Mouse (Mus musculus): ENCODE measurements around the gene Caprin2. TPM values are rescaled to one million over a fixed set of nuclear protein-coding genes. Genes with fewer than 3 reads are reported as not detected.
"Not testable (repeated sequence)": the region's sequence is repeated elsewhere in the genome, so short reads cannot be mapped to it uniquely, and the experiment has no call there.

The Caprin2 gene
- 18.1 and 20.5 TPM in 2 replicates for polyA plus RNA-seq (2016; fragmentation: Nextera tagmentation; extraction: Ambion mirVana)

GRCm38 (mm10) chr6:148895773-148896506 is at the start of gene Caprin2:
Gene Caprin2, minus strand, starts transcription at chr6:148896237.
- Histone ChIP-seq H3K36me3 (no peaks in the 10 kb centered on the region), H3K27ac (peak within 1 kb of the TSS; percentile 82), H3K4me1 (replicated peaks) (peaks cover 8% of the 10 kb centered on the region), H3K9ac (replicated peaks) (peak within 1 kb of the TSS; percentile 84), H3K9me3 (no peaks in the 10 kb centered on the region), H3K4me2 (peak within 1 kb of the TSS; percentile 82), H3K4me3 (replicated peaks) (peak within 1 kb of the TSS; percentile 68), H3K27me3 (no peaks in the 10 kb centered on the region)
- ATAC-seq (ENCODE audit: insufficient number of reproducible peaks, insufficient read depth, low FRiP score, low TSS enrichment, low read depth), result peak; percentile 97
- under 1% methylated on average over 62 of the region's 65 CpGs for WGBS

DNA sequence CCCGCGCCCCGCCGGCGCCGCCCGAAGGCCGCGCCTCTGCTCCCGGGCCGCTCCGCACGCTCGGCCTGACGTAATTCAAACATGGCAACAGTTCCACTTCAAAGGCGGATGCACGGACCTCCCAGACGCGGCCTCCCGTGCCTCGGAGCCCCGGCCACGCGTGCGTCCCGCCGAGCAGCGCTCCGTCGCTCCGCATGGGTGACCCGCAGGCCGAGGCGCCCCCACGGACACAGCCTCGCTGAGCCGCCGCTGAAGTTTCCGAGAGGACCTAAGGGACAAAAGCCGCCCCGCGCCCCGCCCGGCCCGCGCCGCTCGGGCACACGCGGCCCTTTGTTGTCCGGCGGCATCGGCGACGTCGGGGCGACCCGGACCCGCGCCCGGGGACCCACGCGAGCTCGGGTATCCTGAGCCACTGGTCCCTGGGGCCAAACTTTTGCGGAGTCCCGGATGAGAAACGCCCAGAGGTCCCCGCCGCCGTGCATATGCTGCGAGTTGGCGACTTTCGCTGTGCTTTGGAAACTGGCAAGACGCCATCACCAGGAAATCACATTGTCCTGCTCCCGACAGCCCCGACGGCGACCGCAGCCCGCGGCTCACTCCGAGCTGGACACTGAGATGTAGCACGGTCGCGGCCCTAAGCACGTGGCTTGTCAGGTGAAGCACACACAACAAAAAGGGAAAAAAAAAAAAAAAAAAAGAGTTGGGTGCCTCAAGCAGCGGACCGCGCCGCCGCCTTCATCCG is 48.9 kb upstream of the Caprin2 start:
- Histone ChIP-seq H3K27ac (peak overlapping the region; percentile 97), H3K9ac (replicated peaks) (peak overlapping the region; percentile 97), H3K4me3 (replicated peaks) (peak overlapping the region; percentile 91), H3K27me3 (no peaks in the 10 kb centered on the region), H3K4me1 (replicated peaks) (peaks cover 18% of the 10 kb centered on the region; the same call in 1 of the 2 replicates), H3K9me3 (no peaks in the 10 kb centered on the region), H3K4me2 (peak overlapping the region; percentile 60), H3K36me3 (peaks cover 7% of the 10 kb centered on the region; the same call in 1 of the 2 replicates)
- WGBS, result under 1% methylated on average over 86 of the region's 92 CpGs
- ATAC-seq (ENCODE audit: insufficient number of reproducible peaks, insufficient read depth, low FRiP score, low TSS enrichment, low read depth), result peak; percentile 39; the same call in 1 of the 2 replicates

GRCm38 (mm10) chr6:148944344-148944766 is 48.3 kb upstream of the Caprin2 start:
- peak overlapping the region; percentile 60 for H3K4me2 ChIP-seq
- no peaks in the 10 kb centered on the region for H3K9me3 ChIP-seq
- H3K9ac ChIP-seq (replicated peaks), result peak overlapping the region; percentile 97
- H3K27ac ChIP-seq, result peak overlapping the region; percentile 97
- peak overlapping the region; percentile 91 for H3K4me3 ChIP-seq (replicated peaks)
- H3K36me3 ChIP-seq, result peaks cover 10% of the 10 kb centered on the region; the same call in 1 of the 2 replicates
- ATAC-seq (ENCODE audit: insufficient number of reproducible peaks, insufficient read depth, low FRiP score, low TSS enrichment, low read depth), result peak; percentile 16; the same call in 1 of the 2 replicates
- H3K4me1 ChIP-seq (replicated peaks), result peaks cover 18% of the 10 kb centered on the region; the same call in 1 of the 2 replicates
- under 1% methylated on average over 30 of the region's 30 CpGs for WGBS
- H3K27me3 ChIP-seq, result no peaks in the 10 kb centered on the region

GRCm38 (mm10) chr6:148943695-148944094 is 47.7 kb upstream of the Caprin2 start:
- 21% methylated on average over 3 of the region's 3 CpGs for WGBS
- no peaks in the 10 kb centered on the region for H3K9me3 ChIP-seq
- peaks cover 18% of the 10 kb centered on the region; the same call in 1 of the 2 replicates for H3K4me1 ChIP-seq (replicated peaks)
- H3K4me3 ChIP-seq (replicated peaks), result peak overlapping the region; percentile 91
- ATAC-seq (ENCODE audit: insufficient number of reproducible peaks, insufficient read depth, low FRiP score, low TSS enrichment, low read depth), result no peak
- H3K4me2 ChIP-seq, result peak overlapping the region; percentile 60
- H3K9ac ChIP-seq (replicated peaks), result peak overlapping the region; percentile 97
- H3K27me3 ChIP-seq, result no peaks in the 10 kb centered on the region
- H3K36me3 ChIP-seq, result peaks cover 13% of the 10 kb centered on the region; the same call in 1 of the 2 replicates
- H3K27ac ChIP-seq, result no peak overlapping the region

GRCm38 (mm10) chr6:148942406-148942805 is 46.4 kb upstream of the Caprin2 start:
- peaks cover 13% of the 10 kb centered on the region; the same call in 1 of the 2 replicates for H3K36me3 ChIP-seq
- no peak for ATAC-seq (ENCODE audit: insufficient number of reproducible peaks, insufficient read depth, low FRiP score, low TSS enrichment, low read depth)
- H3K9ac ChIP-seq (replicated peaks), result no peak overlapping the region
- H3K27ac ChIP-seq, result no peak overlapping the region
- H3K27me3 ChIP-seq, result no peaks in the 10 kb centered on the region
- WGBS, result 67% methylated on average over 4 of the region's 4 CpGs
- H3K9me3 ChIP-seq, result no peaks in the 10 kb centered on the region
- no peak overlapping the region for H3K4me3 ChIP-seq (replicated peaks)
- H3K4me2 ChIP-seq, result no peak overlapping the region
- peaks cover 18% of the 10 kb centered on the region; the same call in 1 of the 2 replicates for H3K4me1 ChIP-seq (replicated peaks)

DNA sequence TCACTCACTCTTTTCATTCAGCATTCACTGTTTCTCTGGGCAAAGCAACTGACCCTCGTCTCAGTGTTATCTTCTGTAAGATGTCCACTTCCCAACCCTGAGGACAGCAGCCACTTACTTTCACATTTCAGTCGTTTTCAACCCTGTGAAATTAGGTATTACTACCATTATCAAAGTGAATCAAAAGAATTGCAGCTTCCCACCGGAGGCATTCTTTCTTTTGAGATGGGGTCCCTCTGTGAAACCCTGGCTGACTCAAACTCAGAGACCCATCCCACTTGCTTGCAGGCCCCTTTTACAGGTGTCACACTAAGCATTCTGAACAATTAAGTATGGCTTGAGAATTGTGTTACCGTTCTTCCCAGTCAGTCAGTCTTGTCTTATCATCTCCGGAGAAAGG is 45.8 kb upstream of the Caprin2 start:
- no peak overlapping the region for H3K4me2 ChIP-seq
- no peaks in the 10 kb centered on the region for H3K27me3 ChIP-seq
- no peak for ATAC-seq (ENCODE audit: insufficient number of reproducible peaks, insufficient read depth, low FRiP score, low TSS enrichment, low read depth)
- H3K4me1 ChIP-seq (replicated peaks), result peaks cover 13% of the 10 kb centered on the region; the same call in 1 of the 2 replicates
- no peak overlapping the region for H3K4me3 ChIP-seq (replicated peaks)
- no peak overlapping the region for H3K27ac ChIP-seq
- no peaks in the 10 kb centered on the region for H3K9me3 ChIP-seq
- 68% methylated on average over 5 of the region's 5 CpGs for WGBS
- H3K9ac ChIP-seq (replicated peaks), result no peak overlapping the region
- H3K36me3 ChIP-seq, result peaks cover 13% of the 10 kb centered on the region; the same call in 1 of the 2 replicates

- Histone ChIP-seq H3K4me1 (replicated peaks) (peaks cover 15% of the 10 kb centered on the region; the same call in 1 of the 2 replicates), H3K36me3 (peaks cover 15% of the 10 kb centered on the region; the same call in 1 of the 2 replicates)
- not testable (repeated sequence) for ATAC-seq (ENCODE audit: insufficient number of reproducible peaks, insufficient read depth, low FRiP score, low TSS enrichment, low read depth); H3K9ac ChIP-seq (replicated peaks); H3K4me3 ChIP-seq (replicated peaks); H3K27me3 ChIP-seq; H3K27ac ChIP-seq; H3K9me3 ChIP-seq; H3K4me2 ChIP-seq
- 83% methylated on average over 2 of the region's 3 CpGs for WGBS
Measured at GRCm38 (mm10) chr6:148940383-148940782, 44.3 kb upstream of the Caprin2 start.

DNA sequence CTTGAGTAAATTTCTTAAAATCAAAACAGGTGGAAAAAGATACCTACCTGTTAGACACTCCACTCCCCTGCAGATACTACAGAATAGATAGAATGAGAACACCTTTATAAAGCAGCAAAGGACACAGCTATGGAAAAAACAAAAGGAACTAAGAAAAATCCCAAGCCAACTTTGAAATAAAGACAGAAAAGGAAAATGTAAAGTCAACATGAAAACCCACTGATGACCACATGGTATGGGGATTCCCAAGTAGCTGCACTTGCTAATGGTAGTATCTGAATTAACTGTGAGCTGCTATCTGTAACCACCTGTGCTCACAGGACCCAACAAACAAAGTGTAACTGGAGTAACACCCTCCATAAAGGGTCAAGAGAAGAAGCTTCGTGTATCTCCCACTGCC is 41.7 kb upstream of the Caprin2 start:
- no peak for ATAC-seq (ENCODE audit: insufficient number of reproducible peaks, insufficient read depth, low FRiP score, low TSS enrichment, low read depth)
- 45% methylated on average over 1 of the region's 1 CpGs for WGBS
- Histone ChIP-seq H3K27ac (no peak overlapping the region), H3K4me2 (no peak overlapping the region), H3K36me3 (peaks cover 28% of the 10 kb centered on the region; the same call in 1 of the 2 replicates), H3K9ac (replicated peaks) (no peak overlapping the region), H3K4me3 (replicated peaks) (no peak overlapping the region), H3K4me1 (replicated peaks) (peaks cover 16% of the 10 kb centered on the region; the same call in 1 of the 2 replicates), H3K27me3 (no peaks in the 10 kb centered on the region), H3K9me3 (no peaks in the 10 kb centered on the region)

GRCm38 (mm10) chr6:148934961-148935590 is 39.0 kb upstream of the Caprin2 start:
- Histone ChIP-seq H3K36me3 (peaks cover 51% of the 10 kb centered on the region), H3K4me3 (replicated peaks) (no peak overlapping the region), H3K9me3 (no peaks in the 10 kb centered on the region), H3K27me3 (no peaks in the 10 kb centered on the region), H3K27ac (no peak overlapping the region), H3K9ac (replicated peaks) (no peak overlapping the region), H3K4me2 (no peak overlapping the region), H3K4me1 (replicated peaks) (peaks cover 10% of the 10 kb centered on the region; the same call in 1 of the 2 replicates)
- WGBS, result 83% methylated on average over 3 of the region's 3 CpGs
- ATAC-seq (ENCODE audit: insufficient number of reproducible peaks, insufficient read depth, low FRiP score, low TSS enrichment, low read depth), result no peak

DNA sequence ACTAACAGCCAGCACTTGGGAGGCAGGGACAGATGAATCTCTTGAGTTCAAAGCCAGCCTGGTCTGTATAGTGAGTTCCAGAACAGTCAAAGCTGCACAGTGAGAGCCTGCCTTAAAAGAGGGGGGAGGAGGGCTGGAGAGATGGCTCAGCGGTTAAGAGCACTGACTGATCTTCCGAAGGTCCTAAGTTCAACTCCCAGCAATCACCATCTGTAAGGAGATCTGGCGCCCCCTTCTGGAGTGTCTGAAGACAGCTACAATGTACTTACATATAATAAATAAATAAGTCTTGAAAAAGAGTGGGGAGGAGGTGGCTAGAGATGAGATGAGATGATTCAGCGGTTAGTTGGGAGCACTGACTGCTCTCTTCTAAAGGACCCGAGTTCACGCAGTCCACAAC is 35.2 kb upstream of the Caprin2 start:
- Histone ChIP-seq H3K27ac (no peak overlapping the region), H3K4me1 (replicated peaks) (peaks cover 10% of the 10 kb centered on the region; the same call in 1 of the 2 replicates), H3K9ac (replicated peaks) (no peak overlapping the region), H3K4me2 (no peak overlapping the region), H3K27me3 (no peaks in the 10 kb centered on the region), H3K9me3 (no peaks in the 10 kb centered on the region), H3K36me3 (peaks cover 80% of the 10 kb centered on the region), H3K4me3 (replicated peaks) (no peak overlapping the region)
- no peak for ATAC-seq (ENCODE audit: insufficient number of reproducible peaks, insufficient read depth, low FRiP score, low TSS enrichment, low read depth)
- WGBS, result 86% methylated on average over 6 of the region's 6 CpGs

All from limb, embryonic 12.5 days (tissue).